Mouse (Mus musculus) neural tube, embryonic 14.5 days (tissue): ENCODE measurements at regions not wholly inside any gene's neighbourhood (a gene's known extent, or its start where the extent isn't known, plus 50 kb on each side); places are given as distances from the start of the nearest gene placed in this dataset.

Experiments used
- ATAC-seq: fragments of 200-750 bp; cut with Nextera tagmentation; 2 replicates; pipeline ENCODE4 v1.8.0; 2017; ENCODE audit warnings: low read depth, mild to moderate bottlenecking, moderate TSS enrichment, moderate library complexity
- H3K27ac ChIP-seq: fragments of 300-500 bp; sonication (generic); 2 replicates; pipeline ENCODE4 v1.5.1; 2014; ENCODE audit warnings: low read depth, mild to moderate bottlenecking, control low read depth, low read length, moderate library complexity, mixed read lengths
- H3K27me3 ChIP-seq: fragments of 300-500 bp; sonication (generic); 2 replicates; pipeline ENCODE4 v1.6.1; 2014; ENCODE audit warnings: low read length; ENCODE audit not compliant: control insufficient read depth, insufficient read depth
- H3K36me3 ChIP-seq: fragments of 300-500 bp; sonication (generic); 2 replicates; pipeline ENCODE4 v1.6.1; 2014; ENCODE audit warnings: low read length, mixed read lengths; ENCODE audit not compliant: control insufficient read depth, insufficient read depth
- H3K4me1 ChIP-seq: fragments of 300-500 bp; sonication (generic); 2 replicates; pipeline ENCODE4 v1.6.1; 2014; ENCODE audit warnings: low read length; ENCODE audit not compliant: control insufficient read depth, insufficient read depth
- H3K4me2 ChIP-seq: fragments of 300-500 bp; sonication (generic); 2 replicates; pipeline ENCODE4 v1.6.1; 2014; ENCODE audit warnings: mild to moderate bottlenecking, low read depth, low read length, control low read depth
- H3K4me3 ChIP-seq: fragments of 300-500 bp; sonication (generic); 2 replicates; pipeline ENCODE4 v1.5.1; 2014; ENCODE audit warnings: low read depth, low read length, control low read depth, mixed read lengths
- H3K9ac ChIP-seq: fragments of 300-500 bp; sonication (generic); replicated peaks from 2 replicates; pipeline ENCODE4 v1.6.1; 2014; ENCODE audit warnings: low read depth, mild to moderate bottlenecking, control low read depth, low read length, mixed read lengths
- H3K9me3 ChIP-seq: fragments of 300-500 bp; sonication (generic); 2 replicates; pipeline ENCODE4 v1.6.1; 2016; ENCODE audit warnings: low read length; ENCODE audit not compliant: control insufficient read depth
- WGBS: fragments of 180-500 bp; shearing (Covaris S2); extraction: QIAGEN DNeasy Blood & Tissue Kit; methylation state at CpG from one replicate; pipeline ENCODE4 v1.1.7; 2014; 5-methylcytosine and 5-hydroxymethylcytosine counted together

GRCm38 (mm10) chr2:84248169-84248568 lies 177.0 kb downstream of the Calcrl start:
- Histone ChIP-seq H3K9ac (no peak overlapping the region), H3K4me1 (no peaks in the 10 kb centered on the region), H3K27ac (no peak overlapping the region), H3K4me3 (no peak overlapping the region), H3K4me2 (no peak overlapping the region), H3K27me3 (no peaks in the 10 kb centered on the region), H3K36me3 (no peaks in the 10 kb centered on the region), H3K9me3 (no peaks in the 10 kb centered on the region)
- ATAC-seq = no peak
- 90% methylated on average over 3 of the region's 3 CpGs for WGBS

- H3K9me3 ChIP-seq = no peaks in the 10 kb centered on the region
- 71% methylated on average over 3 of the region's 3 CpGs for WGBS
- no peak for ATAC-seq
Observed at GRCm38 (mm10) chr2:84249871-84250270, 175.3 kb downstream of the Calcrl start.

GRCm38 (mm10) chr2:84252076-84252475 lies 173.1 kb downstream of the Calcrl start:
- H3K9ac ChIP-seq = no peak overlapping the region
- ATAC-seq = no peak
- H3K27ac ChIP-seq = no peak overlapping the region

More at GRCm38 (mm10) chr2:84249871-84250270, 175.3 kb downstream of the Calcrl start:
- no peak overlapping the region for H3K4me2 ChIP-seq
- no peak overlapping the region for H3K4me3 ChIP-seq
- no peak overlapping the region for H3K9ac ChIP-seq
- no peaks in the 10 kb centered on the region for H3K36me3 ChIP-seq
- no peak overlapping the region for H3K27ac ChIP-seq
- no peaks in the 10 kb centered on the region for H3K4me1 ChIP-seq
- H3K27me3 ChIP-seq = no peaks in the 10 kb centered on the region

GRCm38 (mm10) chr2:84258339-84259006 lies 166.7 kb downstream of the Calcrl start:
- no peak for ATAC-seq
- Histone ChIP-seq H3K36me3 (no peaks in the 10 kb centered on the region), H3K4me2 (no peak overlapping the region), H3K27me3 (no peaks in the 10 kb centered on the region), H3K27ac (no peak overlapping the region), H3K9me3 (no peaks in the 10 kb centered on the region), H3K9ac (no peak overlapping the region), H3K4me3 (no peak overlapping the region), H3K4me1 (no peaks in the 10 kb centered on the region)
- 89% methylated on average over 2 of the region's 2 CpGs for WGBS

More at GRCm38 (mm10) chr2:84252076-84252475, 173.1 kb downstream of the Calcrl start:
- WGBS = 98% methylated on average over 1 of the region's 1 CpGs
- Histone ChIP-seq H3K36me3 (no peaks in the 10 kb centered on the region), H3K27me3 (no peaks in the 10 kb centered on the region), H3K4me2 (no peak overlapping the region), H3K9me3 (no peaks in the 10 kb centered on the region), H3K4me1 (no peaks in the 10 kb centered on the region), H3K4me3 (no peak overlapping the region)

GRCm38 (mm10) chr2:84259222-84259621 lies 166.0 kb downstream of the Calcrl start:
- no peak for ATAC-seq
- 94% methylated on average over 1 of the region's 1 CpGs for WGBS

GRCm38 (mm10) chr2:84260701-84261100 lies 164.5 kb downstream of the Calcrl start:
- no peak for ATAC-seq
- Histone ChIP-seq H3K36me3 (no peaks in the 10 kb centered on the region), H3K4me1 (no peaks in the 10 kb centered on the region), H3K4me3 (no peak overlapping the region), H3K4me2 (no peak overlapping the region), H3K27me3 (no peaks in the 10 kb centered on the region), H3K27ac (no peak overlapping the region), H3K9ac (no peak overlapping the region), H3K9me3 (no peaks in the 10 kb centered on the region)
- 47% methylated on average over 4 of the region's 4 CpGs for whole genome bisulfite sequencing

More at GRCm38 (mm10) chr2:84259222-84259621, 166.0 kb downstream of the Calcrl start:
- no peaks in the 10 kb centered on the region for H3K27me3 ChIP-seq
- no peak overlapping the region for H3K27ac ChIP-seq
- H3K36me3 ChIP-seq = no peaks in the 10 kb centered on the region
- H3K4me2 ChIP-seq = no peak overlapping the region
- H3K9me3 ChIP-seq = no peaks in the 10 kb centered on the region
- H3K4me1 ChIP-seq = no peaks in the 10 kb centered on the region
- no peak overlapping the region for H3K4me3 ChIP-seq
- no peak overlapping the region for H3K9ac ChIP-seq

GRCm38 (mm10) chr2:84261481-84261880 lies 163.7 kb downstream of the Calcrl start:
- no peaks in the 10 kb centered on the region for H3K27me3 ChIP-seq
- H3K4me3 ChIP-seq = no peak overlapping the region
- H3K27ac ChIP-seq = no peak overlapping the region
- H3K4me1 ChIP-seq = no peaks in the 10 kb centered on the region
- H3K9me3 ChIP-seq = no peaks in the 10 kb centered on the region
- no peak overlapping the region for H3K4me2 ChIP-seq
- no peaks in the 10 kb centered on the region for H3K36me3 ChIP-seq
- ATAC-seq = 0 out of 2 replicates have a peak, but pooled peaks have one; percentile 18
- WGBS = 67% methylated on average over 5 of the region's 5 CpGs
- no peak overlapping the region for H3K9ac ChIP-seq

GRCm38 (mm10) chr2:84264485-84264884 lies 160.7 kb downstream of the Calcrl start:
- Histone ChIP-seq H3K4me2 (no peak overlapping the region), H3K4me3 (no peak overlapping the region), H3K4me1 (no peaks in the 10 kb centered on the region), H3K36me3 (no peaks in the 10 kb centered on the region), H3K27me3 (no peaks in the 10 kb centered on the region), H3K27ac (no peak overlapping the region), H3K9me3 (no peaks in the 10 kb centered on the region), H3K9ac (no peak overlapping the region)
- 36% methylated on average over 2 of the region's 2 CpGs for WGBS
- no peak for ATAC-seq

GRCm38 (mm10) chr2:84265002-84265401 lies 160.2 kb downstream of the Calcrl start:
- H3K4me3 ChIP-seq = no peak overlapping the region
- ATAC-seq = no peak
- H3K4me2 ChIP-seq = no peak overlapping the region
- no peak overlapping the region for H3K9ac ChIP-seq
- no peaks in the 10 kb centered on the region for H3K36me3 ChIP-seq
- no peaks in the 10 kb centered on the region for H3K9me3 ChIP-seq
- H3K27me3 ChIP-seq = no peaks in the 10 kb centered on the region
- no peak overlapping the region for H3K27ac ChIP-seq
- no peaks in the 10 kb centered on the region for H3K4me1 ChIP-seq
